Mouse (Mus musculus): ENCODE measurements around the gene Camk2b.

Gene Camk2b

DNA sequence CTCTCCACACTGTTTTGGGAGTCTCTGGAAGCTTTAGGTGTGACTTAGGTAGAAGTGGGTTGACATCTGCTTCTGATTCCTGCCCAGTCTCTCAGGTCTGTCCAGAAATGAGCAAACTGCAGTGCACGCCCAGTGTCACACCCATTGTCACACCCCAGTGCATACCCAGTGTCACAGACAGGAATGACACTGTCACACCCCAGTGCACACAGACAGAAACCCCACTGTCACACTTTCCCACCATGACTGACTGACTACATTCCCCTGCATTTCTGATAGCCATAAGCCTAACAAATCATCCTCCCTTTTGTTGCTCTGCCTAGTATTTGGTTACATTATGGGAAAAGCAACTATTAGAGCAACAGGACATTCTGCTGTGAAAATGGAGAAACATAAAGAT lies 135.6 kb downstream of the Camk2b start:
- no peak for DNase-seq

DNA sequence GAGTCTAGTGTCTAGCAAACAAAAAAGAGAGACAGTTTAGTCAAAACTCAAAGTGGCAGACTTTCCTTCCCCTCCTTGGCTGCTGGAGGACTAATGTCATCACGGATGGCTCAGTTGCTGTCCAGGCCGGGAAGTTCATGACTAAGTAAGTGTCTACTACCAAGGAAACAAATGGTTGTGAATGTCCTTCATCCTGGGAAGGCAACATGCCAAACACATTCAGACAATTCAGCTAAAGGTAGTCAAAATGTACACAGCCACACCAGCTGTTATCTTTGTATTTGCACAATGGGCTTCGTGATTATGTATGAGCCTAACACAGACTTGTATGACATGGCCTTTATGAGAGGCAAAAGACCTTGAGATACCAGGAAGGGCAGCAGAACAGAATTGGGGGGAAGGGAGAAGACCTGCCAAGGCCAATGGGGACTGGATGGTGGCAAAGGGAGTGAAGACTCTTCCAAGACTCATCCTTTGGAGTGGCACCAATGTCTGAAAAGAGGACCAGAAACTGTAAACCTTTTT lies 139.4 kb downstream of the Camk2b start:
- no peak for DNase-seq

DNA sequence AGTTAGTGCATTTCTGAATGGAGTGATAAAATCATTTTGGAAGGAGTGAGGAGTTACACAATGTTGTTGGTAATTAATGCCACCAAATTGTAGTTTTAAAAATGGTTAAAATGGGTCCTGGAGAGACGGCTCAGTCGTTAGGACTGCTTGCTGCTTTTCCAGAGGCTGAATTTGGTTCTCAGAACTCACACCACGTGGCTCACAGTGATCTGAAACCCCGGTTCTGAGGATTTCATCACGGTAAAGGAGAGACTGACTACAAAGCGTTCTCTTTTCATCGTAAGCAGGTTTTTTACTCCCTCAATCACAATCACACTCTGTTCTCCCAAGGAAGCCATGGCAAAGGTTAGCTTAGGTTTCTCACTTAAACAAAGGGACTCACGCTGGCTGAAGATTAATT lies 141.5 kb downstream of the Camk2b start:
- DNase-seq, result no peak

DNA sequence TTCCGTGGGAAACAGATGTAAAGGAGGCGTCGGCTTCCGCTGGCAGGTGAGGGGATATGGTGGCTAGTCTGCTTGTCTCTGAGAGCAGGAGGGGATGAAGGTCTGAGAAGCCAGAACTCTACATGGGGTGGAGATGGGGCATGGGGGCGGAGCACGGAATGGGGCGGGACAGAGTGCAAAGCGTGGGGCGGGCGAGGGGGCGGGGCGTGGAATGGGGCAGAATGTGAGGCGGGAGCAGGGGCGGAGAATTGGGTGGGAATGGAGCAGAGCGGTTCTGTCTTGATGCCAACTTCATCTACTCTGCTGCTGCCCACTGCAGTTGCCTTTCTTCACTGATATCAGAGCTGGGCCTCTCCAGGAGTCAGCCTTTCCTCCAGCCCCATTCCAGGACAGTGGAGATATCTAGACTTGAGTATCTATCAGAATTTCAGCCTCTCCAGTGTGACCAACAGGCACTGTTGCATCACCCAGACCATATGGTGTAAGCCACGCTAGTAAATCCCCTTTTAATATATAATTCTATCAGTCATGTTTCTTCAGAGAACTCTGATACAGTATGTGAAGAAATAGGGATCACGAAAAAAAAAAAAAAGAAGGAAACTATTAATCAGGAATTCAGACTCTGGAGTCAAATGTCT lies 145.7 kb downstream of the Camk2b start:
- peak; percentile 27 for DNase-seq

All from lung, postnatal 36 days (tissue).